Mouse (Mus musculus) midbrain, embryonic 14.5 days (tissue): Measurements from ENCODE around the gene Ephb4. TPM values are rescaled to one million over a fixed set of nuclear protein-coding genes. Genes with fewer than 3 reads are reported as not detected.
A peak's percentile ranks its signal among the peaks of the same experiment; 100 is the strongest.

Experiments used
- ATAC-seq: fragments of 200-750 bp; cut with Nextera tagmentation; 2 replicates; pipeline ENCODE4 v1.8.0; 2017; ENCODE audit warnings: moderate number of reproducible peaks, moderate library complexity; ENCODE audit not compliant: low FRiP score, low TSS enrichment
- DNase-seq: peaks from one replicate; pipeline ENCODE4 v3.0.0-alpha.2; 2015
- H3K27ac ChIP-seq: fragments of 300-500 bp; sonication (generic); replicated peaks from 2 replicates; pipeline ENCODE4 v1.5.1; 2014; ENCODE audit warnings: mild to moderate bottlenecking, low read depth, low read length, moderate library complexity
- H3K27me3 ChIP-seq: fragments of 300-500 bp; sonication (generic); 2 replicates; pipeline ENCODE4 v1.6.1; 2014; ENCODE audit warnings: low read length, control low read depth, mixed read lengths; ENCODE audit not compliant: control insufficient read depth, insufficient read depth
- H3K36me3 ChIP-seq: fragments of 300-500 bp; sonication (generic); 2 replicates; pipeline ENCODE4 v1.6.1; 2014; ENCODE audit warnings: low read length, control low read depth; ENCODE audit not compliant: control insufficient read depth, insufficient read depth
- H3K4me1 ChIP-seq: fragments of 300-500 bp; sonication (generic); 2 replicates; pipeline ENCODE4 v1.6.1; 2014; ENCODE audit warnings: mild to moderate bottlenecking, antibody characterized with exemption, low read length, control low read depth; ENCODE audit not compliant: control insufficient read depth, insufficient read depth
- H3K4me2 ChIP-seq: fragments of 300-500 bp; sonication (generic); 2 replicates; pipeline ENCODE4 v1.6.1; 2014; ENCODE audit warnings: mild to moderate bottlenecking, low read length, moderate library complexity
- H3K4me3 ChIP-seq: fragments of 300-500 bp; sonication (generic); replicated peaks from 2 replicates; pipeline ENCODE4 v1.5.1; 2014; ENCODE audit warnings: low read depth, low read length
- H3K9ac ChIP-seq: fragments of 300-500 bp; sonication (generic); replicated peaks from 2 replicates; pipeline ENCODE4 v1.6.1; 2014; ENCODE audit warnings: mild to moderate bottlenecking, low read length, moderate library complexity
- H3K9me3 ChIP-seq: fragments of 300-500 bp; sonication (generic); 2 replicates; pipeline ENCODE4 v1.6.1; 2016; ENCODE audit warnings: low read length, control low read depth, mixed read lengths; ENCODE audit not compliant: control insufficient read depth
- WGBS: fragments of 180-500 bp; shearing (Covaris S2); extraction: QIAGEN DNeasy Blood & Tissue Kit; methylation state at CpG from one replicate; pipeline ENCODE4 v1.1.7; 2014; 5-methylcytosine and 5-hydroxymethylcytosine counted together
- polyA plus RNA-seq: library from polyadenylated mRNA; unstranded; fragments of >200 nt; fragmentation: Nextera tagmentation; extraction: Ambion mirVana; gene quantifications from 2 replicates; pipeline ENCODE4 v1.2.1, GENCODE M21; 2014

The Ephb4 gene
- polyA plus RNA-seq, 1 experiment from 2014 or later = 8.5 TPM

- no peak for DNase-seq
- Histone ChIP-seq H3K9ac (no peak overlapping the region), H3K4me2 (peak overlapping the region; percentile 68), H3K9me3 (no peaks in the 10 kb centered on the region), H3K4me3 (0 out of 2 replicates have a peak overlapping the region, but pooled peaks have one; percentile 39), H3K36me3 (no peaks in the 10 kb centered on the region), H3K27me3 (no peaks in the 10 kb centered on the region), H3K27ac (peak overlapping the region; percentile 81; the same call in 1 of the 2 replicates), H3K4me1 (peaks cover 12% of the 10 kb centered on the region)
- WGBS = 75% methylated on average over 6 of the region's 6 CpGs
- ATAC-seq = no peak
These were observed 9.7 kb upstream of the Ephb4 start for GRCm38 (mm10) chr5:137340222-137340621.

- Histone ChIP-seq H3K27me3 (no peaks in the 10 kb centered on the region), H3K4me1 (peaks cover 12% of the 10 kb centered on the region), H3K36me3 (no peaks in the 10 kb centered on the region), H3K9me3 (no peaks in the 10 kb centered on the region), H3K4me3 (no peak overlapping the region), H3K4me2 (no peak overlapping the region), H3K9ac (no peak overlapping the region), H3K27ac (no peak overlapping the region)
- no peak for DNase-seq
- WGBS = 89% methylated on average over 7 of the region's 7 CpGs
- no peak for ATAC-seq
These were observed 7.4 kb upstream of the Ephb4 start for GRCm38 (mm10) chr5:137342407-137343012.

GRCm38 (mm10) chr5:137343412-137343811 lies 6.5 kb upstream of the Ephb4 start:
- DNase-seq (no peak), ATAC-seq (no peak)
- H3K36me3 ChIP-seq = no peaks in the 10 kb centered on the region
- H3K4me2 ChIP-seq = no peak overlapping the region
- H3K4me1 ChIP-seq = peaks cover 15% of the 10 kb centered on the region
- no peak overlapping the region for H3K4me3 ChIP-seq
- H3K27ac ChIP-seq = no peak overlapping the region
- no peaks in the 10 kb centered on the region for H3K9me3 ChIP-seq
- 96% methylated on average over 5 of the region's 5 CpGs for WGBS
- no peaks in the 10 kb centered on the region for H3K27me3 ChIP-seq
- H3K9ac ChIP-seq = no peak overlapping the region

GRCm38 (mm10) chr5:137343869-137344268 lies 6.0 kb upstream of the Ephb4 start:
- no peak for ATAC-seq
- H3K27me3 ChIP-seq = no peaks in the 10 kb centered on the region

GRCm38 (mm10) chr5:137345821-137346220 lies 4.1 kb upstream of the Ephb4 start:
- Histone ChIP-seq H3K4me1 (peaks cover 20% of the 10 kb centered on the region), H3K27ac (no peak overlapping the region), H3K9ac (no peak overlapping the region), H3K4me3 (no peak overlapping the region), H3K9me3 (no peaks in the 10 kb centered on the region), H3K36me3 (no peaks in the 10 kb centered on the region), H3K27me3 (peaks cover 8% of the 10 kb centered on the region; the same call in 1 of the 2 replicates), H3K4me2 (no peak overlapping the region)
- DNase-seq (peak; percentile 9), ATAC-seq (no peak)
- 25% methylated on average over 9 of the region's 9 CpGs for WGBS

More at GRCm38 (mm10) chr5:137343869-137344268, 6.0 kb upstream of the Ephb4 start:
- Histone ChIP-seq H3K4me1 (peaks cover 17% of the 10 kb centered on the region), H3K4me3 (no peak overlapping the region), H3K36me3 (no peaks in the 10 kb centered on the region), H3K4me2 (no peak overlapping the region), H3K27ac (no peak overlapping the region), H3K9me3 (no peaks in the 10 kb centered on the region), H3K9ac (no peak overlapping the region)
- DNase-seq = no peak

- Histone ChIP-seq H3K36me3 (no peaks in the 10 kb centered on the region), H3K27me3 (peaks cover 8% of the 10 kb centered on the region; the same call in 1 of the 2 replicates), H3K4me1 (peaks cover 20% of the 10 kb centered on the region), H3K9me3 (no peaks in the 10 kb centered on the region), H3K9ac (no peak overlapping the region), H3K4me3 (no peak overlapping the region), H3K27ac (no peak overlapping the region), H3K4me2 (no peak overlapping the region)
- ATAC-seq = no peak
- no peak for DNase-seq
- 89% methylated on average over 1 of the region's 1 CpGs for WGBS
These were observed 3.5 kb upstream of the Ephb4 start for GRCm38 (mm10) chr5:137346388-137346787.

- Histone ChIP-seq H3K4me3 (no peak overlapping the region), H3K9me3 (no peaks in the 10 kb centered on the region), H3K4me1 (peaks cover 26% of the 10 kb centered on the region), H3K9ac (no peak overlapping the region), H3K27ac (no peak overlapping the region), H3K4me2 (no peak overlapping the region), H3K36me3 (no peaks in the 10 kb centered on the region), H3K27me3 (peaks cover 8% of the 10 kb centered on the region; the same call in 1 of the 2 replicates)
- DNase-seq (no peak), ATAC-seq (no peak)
- WGBS = 88% methylated on average over 4 of the region's 4 CpGs
These were observed 2.9 kb upstream of the Ephb4 start for GRCm38 (mm10) chr5:137346983-137347382.

- no peak overlapping the region for H3K4me3 ChIP-seq
- peaks cover 29% of the 10 kb centered on the region for H3K4me1 ChIP-seq
- no peak for ATAC-seq
- DNase-seq = no peak
- peaks cover 8% of the 10 kb centered on the region; the same call in 1 of the 2 replicates for H3K27me3 ChIP-seq
- WGBS = 21% methylated on average over 7 of the region's 7 CpGs
- H3K27ac ChIP-seq = no peak overlapping the region
- no peak overlapping the region for H3K9ac ChIP-seq
- no peak overlapping the region for H3K4me2 ChIP-seq
- H3K9me3 ChIP-seq = no peaks in the 10 kb centered on the region
- no peaks in the 10 kb centered on the region for H3K36me3 ChIP-seq
These were observed 2.1 kb upstream of the Ephb4 start for GRCm38 (mm10) chr5:137347856-137348255.
